Mouse (Mus musculus): Measurements from ENCODE around the gene Rnaseh2b. TPM values are rescaled to one million over a fixed set of nuclear protein-coding genes. Genes with fewer than 3 reads are reported as not detected.
A peak's percentile ranks its signal among the peaks of the same experiment; 100 is the strongest.

The Rnaseh2b gene
- polyA plus RNA-seq, 1 experiment: 18.4 TPM

- no peak for TF ChIP-seq CTCF (IDR thresholded peaks at IDR 0.05; ENCODE audit: borderline replicate concordance, extremely low read depth, insufficient read depth, insufficient read length)
- no peak for TF ChIP-seq POLR2A (IDR thresholded peaks at IDR 0.05; ENCODE audit: borderline replicate concordance, extremely low read depth, insufficient read depth, insufficient read length, poor library complexity, severe bottlenecking)
- peak; percentile 71 for DNase-seq (ENCODE audit: low read depth)
Measured at GRCm38 (mm10) chr14:62322581-62323344, 30.4 kb downstream of the Rnaseh2b start.

- TF ChIP-seq CTCF (IDR thresholded peaks at IDR 0.05; ENCODE audit: borderline replicate concordance, extremely low read depth, insufficient read depth, insufficient read length): no peak
- no peak for TF ChIP-seq POLR2A (IDR thresholded peaks at IDR 0.05; ENCODE audit: borderline replicate concordance, extremely low read depth, insufficient read depth, insufficient read length, poor library complexity, severe bottlenecking)
- no peak for DNase-seq (ENCODE audit: low read depth)
Measured at GRCm38 (mm10) chr14:62323457-62323856, 31.1 kb downstream of the Rnaseh2b start.

GRCm38 (mm10) chr14:62324943-62325342, 32.6 kb downstream of the Rnaseh2b start:
- TF ChIP-seq POLR2A (IDR thresholded peaks at IDR 0.05; ENCODE audit: borderline replicate concordance, extremely low read depth, insufficient read depth, insufficient read length, poor library complexity, severe bottlenecking): no peak
- TF ChIP-seq CTCF (IDR thresholded peaks at IDR 0.05; ENCODE audit: borderline replicate concordance, extremely low read depth, insufficient read depth, insufficient read length): no peak
- DNase-seq (ENCODE audit: low read depth): no peak

DNA sequence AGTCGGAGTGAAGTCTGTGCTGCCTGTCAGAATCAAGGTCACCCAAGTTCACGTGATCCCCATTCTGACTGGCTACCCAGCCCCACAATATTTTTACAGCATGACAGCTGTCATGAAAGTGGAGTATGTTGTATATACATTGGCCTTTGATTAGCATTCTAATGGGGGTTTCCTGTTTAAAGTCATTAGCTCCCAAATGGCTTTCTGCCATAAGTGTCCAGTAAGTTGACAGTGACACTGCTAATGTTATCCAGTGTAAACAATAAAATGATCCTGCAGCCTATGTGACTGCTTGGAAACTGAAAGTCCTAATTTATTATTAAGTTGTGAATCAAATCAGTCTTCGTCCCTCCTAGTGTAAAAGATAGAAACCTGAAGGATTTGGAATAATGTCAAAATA, 33.6 kb downstream of the Rnaseh2b start:
- DNase-seq (ENCODE audit: low read depth): no peak
- TF ChIP-seq POLR2A (IDR thresholded peaks at IDR 0.05; ENCODE audit: borderline replicate concordance, extremely low read depth, insufficient read depth, insufficient read length, poor library complexity, severe bottlenecking) (no peak), CTCF (IDR thresholded peaks at IDR 0.05; ENCODE audit: borderline replicate concordance, extremely low read depth, insufficient read depth, insufficient read length) (no peak)

DNA sequence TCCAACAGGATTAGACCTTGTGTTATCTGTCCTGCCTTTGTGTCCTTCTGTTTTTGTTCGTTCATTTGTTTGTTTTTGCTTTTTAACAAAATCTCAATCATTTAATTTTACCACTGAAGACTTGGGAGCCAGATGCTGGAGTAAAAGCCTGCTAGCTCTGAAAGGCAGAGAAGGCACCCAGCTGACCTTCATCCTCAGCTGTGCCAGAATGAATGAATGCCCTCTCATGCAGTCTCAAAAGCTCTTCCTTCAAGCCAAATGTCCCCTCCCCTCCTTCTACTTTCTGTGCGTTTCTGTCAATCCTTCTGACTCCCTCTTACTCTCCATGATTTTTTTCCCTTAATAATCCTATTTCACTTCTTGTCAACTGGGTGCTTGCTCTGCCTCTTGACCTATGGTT, 34.8 kb downstream of the Rnaseh2b start:
- no peak for TF ChIP-seq POLR2A (IDR thresholded peaks at IDR 0.05; ENCODE audit: borderline replicate concordance, extremely low read depth, insufficient read depth, insufficient read length, poor library complexity, severe bottlenecking)
- TF ChIP-seq CTCF (IDR thresholded peaks at IDR 0.05; ENCODE audit: borderline replicate concordance, extremely low read depth, insufficient read depth, insufficient read length): no peak
- DNase-seq (ENCODE audit: low read depth): peak; percentile 82

GRCm38 (mm10) chr14:62328606-62329005, 36.2 kb downstream of the Rnaseh2b start:
- no peak for TF ChIP-seq CTCF (IDR thresholded peaks at IDR 0.05; ENCODE audit: borderline replicate concordance, extremely low read depth, insufficient read depth, insufficient read length)
- TF ChIP-seq POLR2A (IDR thresholded peaks at IDR 0.05; ENCODE audit: borderline replicate concordance, extremely low read depth, insufficient read depth, insufficient read length, poor library complexity, severe bottlenecking): no peak
- DNase-seq (ENCODE audit: low read depth): no peak

GRCm38 (mm10) chr14:62329631-62330030, 37.2 kb downstream of the Rnaseh2b start:
- no peak for DNase-seq (ENCODE audit: low read depth)
- no peak for TF ChIP-seq POLR2A (IDR thresholded peaks at IDR 0.05; ENCODE audit: borderline replicate concordance, extremely low read depth, insufficient read depth, insufficient read length, poor library complexity, severe bottlenecking)
- TF ChIP-seq CTCF (IDR thresholded peaks at IDR 0.05; ENCODE audit: borderline replicate concordance, extremely low read depth, insufficient read depth, insufficient read length): no peak

- no peak for DNase-seq (ENCODE audit: low read depth)
- TF ChIP-seq POLR2A (IDR thresholded peaks at IDR 0.05; ENCODE audit: borderline replicate concordance, extremely low read depth, insufficient read depth, insufficient read length, poor library complexity, severe bottlenecking): no peak
- no peak for TF ChIP-seq CTCF (IDR thresholded peaks at IDR 0.05; ENCODE audit: borderline replicate concordance, extremely low read depth, insufficient read depth, insufficient read length)
Measured at GRCm38 (mm10) chr14:62331457-62331856, 39.1 kb downstream of the Rnaseh2b start.

DNA sequence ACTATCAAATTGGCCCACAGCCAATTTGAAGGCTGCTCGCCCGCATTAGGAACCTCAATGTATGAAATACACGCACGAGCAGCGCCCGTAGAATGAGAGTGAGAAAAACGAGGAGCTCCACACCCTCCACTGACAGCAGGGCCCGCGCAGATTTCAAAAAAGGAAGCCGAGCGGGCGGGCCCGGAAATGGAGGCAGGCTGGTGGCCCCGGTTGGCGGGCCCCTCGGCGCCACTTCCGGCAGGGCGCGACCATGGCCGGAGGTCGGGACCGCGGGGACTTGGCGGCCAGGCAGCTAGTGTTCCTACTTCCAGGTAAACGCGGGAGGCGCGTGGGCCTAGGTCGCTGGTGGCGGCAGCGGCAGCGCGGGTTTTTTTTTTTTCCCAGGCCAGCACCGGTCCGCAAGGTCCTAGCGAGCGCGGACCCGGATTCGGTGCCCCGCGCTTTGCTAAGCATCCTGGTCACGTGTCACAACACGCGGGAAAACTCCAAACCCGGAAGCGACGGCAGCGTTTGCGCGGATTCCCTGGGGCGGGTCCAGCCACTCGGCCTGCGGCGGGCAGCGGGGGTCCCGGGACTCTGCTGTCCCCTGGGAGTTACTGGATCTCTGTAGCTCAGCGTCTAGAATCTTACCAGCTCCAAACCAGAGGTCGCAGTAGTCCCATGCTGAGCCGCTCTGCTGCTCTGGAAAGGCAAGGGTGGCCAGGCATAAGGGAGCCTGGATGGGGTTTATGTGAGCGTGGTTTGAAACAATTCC, 39.7 kb downstream of the Rnaseh2b start:
- TF ChIP-seq POLR2A (IDR thresholded peaks at IDR 0.05; ENCODE audit: borderline replicate concordance, extremely low read depth, insufficient read depth, insufficient read length, poor library complexity, severe bottlenecking): peak; percentile 1; the same call in 1 of the 2 replicates
- no peak for TF ChIP-seq CTCF (IDR thresholded peaks at IDR 0.05; ENCODE audit: borderline replicate concordance, extremely low read depth, insufficient read depth, insufficient read length)

GRCm38 (mm10) chr14:62333909-62334687, 41.7 kb downstream of the Rnaseh2b start:
- TF ChIP-seq POLR2A (IDR thresholded peaks at IDR 0.05; ENCODE audit: borderline replicate concordance, extremely low read depth, insufficient read depth, insufficient read length, poor library complexity, severe bottlenecking) (no peak), CTCF (IDR thresholded peaks at IDR 0.05; ENCODE audit: borderline replicate concordance, extremely low read depth, insufficient read depth, insufficient read length) (peak; percentile 44; the same call in 1 of the 2 replicates)
- no peak for DNase-seq (ENCODE audit: low read depth)

More for the DNA sequence above, 39.7 kb downstream of the Rnaseh2b start:
- peak; percentile 95 for DNase-seq (ENCODE audit: low read depth)

DNA sequence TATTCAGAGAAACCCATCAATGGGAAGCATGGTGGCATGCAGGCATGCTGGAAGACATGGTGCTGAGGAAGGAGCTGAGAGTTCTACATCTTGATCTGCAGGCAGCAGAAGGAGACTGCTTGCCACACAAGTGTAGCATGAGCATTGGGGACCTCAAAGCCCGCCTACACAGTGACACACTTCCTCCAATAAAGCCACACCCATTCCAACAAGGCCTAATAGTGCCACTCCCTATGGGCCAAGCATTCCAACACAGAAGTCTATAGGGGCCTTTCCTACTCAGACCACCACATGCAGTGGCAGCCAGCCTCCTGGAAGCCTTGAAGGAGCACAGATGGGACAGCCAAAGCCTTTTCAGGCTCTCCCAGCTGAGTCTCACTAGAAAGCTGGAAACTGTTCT, 46.8 kb downstream of the Rnaseh2b start:
- TF ChIP-seq POLR2A (IDR thresholded peaks at IDR 0.05; ENCODE audit: borderline replicate concordance, extremely low read depth, insufficient read depth, insufficient read length, poor library complexity, severe bottlenecking): no peak
- TF ChIP-seq CTCF (IDR thresholded peaks at IDR 0.05; ENCODE audit: borderline replicate concordance, extremely low read depth, insufficient read depth, insufficient read length): no peak

More for the DNA sequence above, 46.8 kb downstream of the Rnaseh2b start:
- no peak for DNase-seq (ENCODE audit: low read depth)
